ENCODE assay signal across 11 mouse cellular contexts in the genomic region with DNA sequence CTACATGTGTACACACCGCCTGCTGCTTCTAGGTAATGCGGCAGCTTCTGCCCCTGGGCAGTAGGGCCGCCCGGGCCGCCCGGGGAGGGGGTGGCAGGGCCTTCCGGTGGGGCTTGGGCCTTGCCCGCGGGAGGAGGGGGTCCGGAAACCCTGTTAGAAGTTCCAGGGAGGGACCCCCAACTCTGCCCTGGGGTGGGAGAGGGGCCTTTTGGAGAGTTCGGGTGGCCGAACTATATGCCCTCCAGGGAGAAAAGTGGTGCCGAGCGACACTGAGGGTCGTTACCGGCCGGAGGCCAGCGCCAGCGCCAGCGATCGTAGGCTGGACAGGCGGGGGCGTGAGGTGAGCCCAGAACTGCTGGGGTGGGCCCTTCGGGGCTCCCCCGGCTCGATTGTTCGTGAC. TPM values are rescaled to one million over a fixed set of nuclear protein-coding genes. Genes with fewer than 3 reads are reported as not detected.
DNase-seq lines count a peak whose midpoint lies in the region; ATAC-seq lines count a peak whose summit lies in the region.
"Had no signal": no experiment of that assay in that cellular context is flagged by ENCODE, and none has a peak within 500 bp of the region (broad histone marks: within the 10 kb centered on the region; RNA-seq: fewer than 3 reads in every experiment).

No protein-coding gene starts in this region.

- H3K27ac ChIP-seq in heart, embryonic 13.5 days (replicated peaks) = no peak overlapping the region
- no peak overlapping the region; the same call in 1 of the 2 replicates for H3K27ac ChIP-seq in embryonic facial prominence, embryonic 10.5 days (replicated peaks)
- H3K27ac ChIP-seq in hindbrain, embryonic 14.5 days = no peak overlapping the region
- H3K27ac ChIP-seq in midbrain, embryonic 13.5 days = no peak overlapping the region

- H3K4me2 ChIP-seq in heart, embryonic 13.5 days = peak overlapping the region; percentile 69
- H3K4me2 ChIP-seq in hindbrain, embryonic 14.5 days (replicated peaks) = peak overlapping the region; percentile 47
- H3K4me2 ChIP-seq in midbrain, embryonic 13.5 days (replicated peaks) = peak overlapping the region; percentile 51

- peaks cover 25% of the 10 kb centered on the region for H3K4me1 ChIP-seq in heart, embryonic 13.5 days
- H3K4me1 ChIP-seq in embryonic facial prominence, embryonic 10.5 days = peaks cover 44% of the 10 kb centered on the region
- H3K4me1 ChIP-seq in hindbrain, embryonic 14.5 days (replicated peaks; ENCODE audit: control insufficient read depth, insufficient read depth, low read length) = no peaks in the 10 kb centered on the region; the same call in 1 of the 2 replicates
- peaks cover 34% of the 10 kb centered on the region for H3K4me1 ChIP-seq in midbrain, embryonic 13.5 days (replicated peaks)

- peak overlapping the region; percentile 59 for H3K9ac ChIP-seq in heart, embryonic 13.5 days
- H3K9ac ChIP-seq in hindbrain, embryonic 14.5 days = no peak overlapping the region
- no peak overlapping the region for H3K9ac ChIP-seq in midbrain, embryonic 13.5 days (replicated peaks)

- H3K9me3 ChIP-seq in heart, embryonic 13.5 days = peaks cover 61% of the 10 kb centered on the region
- H3K9me3 ChIP-seq in embryonic facial prominence, embryonic 10.5 days = peaks cover 59% of the 10 kb centered on the region
- peaks cover 58% of the 10 kb centered on the region for H3K9me3 ChIP-seq in hindbrain, embryonic 14.5 days (ENCODE audit: control insufficient read depth, low read length)
- H3K9me3 ChIP-seq in midbrain, embryonic 13.5 days = peaks cover 54% of the 10 kb centered on the region

- no peak for DNase-seq in heart, postnatal 4 days
- DNase-seq in embryonic facial prominence, embryonic 10.5 days (ENCODE audit: low spot score) = no peak
- DNase-seq in hindbrain, embryonic 14.5 days (ENCODE audit: low spot score) = no peak
- DNase-seq in cerebellum, adult 9-10 months = no peak
- DNase-seq in right cerebral cortex, postnatal 4 days = no peak
- DNase-seq in retina, embryonic 14.5 days (ENCODE audit: low spot score) = no peak
- DNase-seq: embryo, embryonic 11 days; kidney, adult 18-20 months; thymus, adult 2 months had no signal

- peaks cover 47% of the 10 kb centered on the region for H3K27me3 ChIP-seq in heart, embryonic 13.5 days (replicated peaks)
- H3K27me3 ChIP-seq in embryonic facial prominence, embryonic 10.5 days (replicated peaks; ENCODE audit: low read depth, poor library complexity, severe bottlenecking) = peaks cover 44% of the 10 kb centered on the region
- peaks cover 41% of the 10 kb centered on the region for H3K27me3 ChIP-seq in hindbrain, embryonic 14.5 days (ENCODE audit: control insufficient read depth, insufficient read depth, low read length)
- peaks cover 44% of the 10 kb centered on the region for H3K27me3 ChIP-seq in midbrain, embryonic 13.5 days

- 43% methylated on average over 27 of the region's 27 CpGs for WGBS in heart, embryonic 13.5 days
- whole genome bisulfite sequencing in embryonic facial prominence, embryonic 10.5 days = 42% methylated on average over 27 of the region's 27 CpGs
- 55% methylated on average over 27 of the region's 27 CpGs for WGBS in hindbrain, embryonic 14.5 days
- 59% methylated on average over 27 of the region's 27 CpGs for WGBS in midbrain, embryonic 13.5 days

- peak overlapping the region; percentile 45 for H3K4me3 ChIP-seq in heart, embryonic 13.5 days
- peak overlapping the region; percentile 53 for H3K4me3 ChIP-seq in embryonic facial prominence, embryonic 10.5 days
- peak overlapping the region; percentile 25 for H3K4me3 ChIP-seq in hindbrain, embryonic 14.5 days (replicated peaks; ENCODE audit: low read length)
- peak overlapping the region; percentile 34 for H3K4me3 ChIP-seq in midbrain, embryonic 13.5 days (replicated peaks)

- no peaks in the 10 kb centered on the region for H3K36me3 ChIP-seq in heart, embryonic 13.5 days
- H3K36me3 ChIP-seq in embryonic facial prominence, embryonic 10.5 days (replicated peaks) = peaks cover 42% of the 10 kb centered on the region
- H3K36me3 ChIP-seq in hindbrain, embryonic 14.5 days (replicated peaks; ENCODE audit: control insufficient read depth, insufficient read depth) = no peaks in the 10 kb centered on the region
- no peaks in the 10 kb centered on the region for H3K36me3 ChIP-seq in midbrain, embryonic 13.5 days

- no peak for ATAC-seq in heart, embryonic 13.5 days (ENCODE audit: extremely low read depth, insufficient number of reproducible peaks, low FRiP score, low TSS enrichment)
- no peak for ATAC-seq in hindbrain, embryonic 14.5 days (ENCODE audit: low FRiP score)
- ATAC-seq in midbrain, embryonic 13.5 days = no peak

RNA-seq across cellular contexts. Expression of a gene that starts 16.1 kb away (rescaled TPM):
- polyA plus RNA-seq in heart, embryonic 13.5 days (2015; fragmentation: Nextera tagmentation; extraction: Ambion mirVana) = 1,244 and 1,252 TPM in 2 replicates
- 1,000 to 10,000 TPM; 1,794 to 1,822 TPM for total RNA-seq in heart, postnatal 4 days (2021)
- 1,270 and 1,303 TPM in 2 replicates for polyA plus RNA-seq in embryonic facial prominence, embryonic 10.5 days (2016; fragmentation: Nextera tagmentation; extraction: Ambion mirVana)
- polyA plus RNA-seq in hindbrain, embryonic 14.5 days (2014; fragmentation: Nextera tagmentation; extraction: Ambion mirVana) = 1,800 and 1,897 TPM in 2 replicates
- 1,084 and 1,205 TPM in 2 replicates for polyA plus RNA-seq in midbrain, embryonic 13.5 days (2015; fragmentation: Nextera tagmentation; extraction: Ambion mirVana)

RNA-seq across cellular contexts. Expression of a gene that starts 46.3 kb away (rescaled TPM):
- polyA plus RNA-seq in heart, embryonic 13.5 days (2015; fragmentation: Nextera tagmentation; extraction: Ambion mirVana) = 16.0 and 26.6 TPM in 2 replicates
- total RNA-seq in heart, postnatal 4 days (2021) = 1 to 10 TPM; 2.2 to 3.4 TPM
- 11.9 and 14.6 TPM in 2 replicates for polyA plus RNA-seq in embryonic facial prominence, embryonic 10.5 days (2016; fragmentation: Nextera tagmentation; extraction: Ambion mirVana)
- polyA plus RNA-seq in hindbrain, embryonic 14.5 days (2014; fragmentation: Nextera tagmentation; extraction: Ambion mirVana) = 8.6 and 10.9 TPM in 2 replicates
- polyA plus RNA-seq in midbrain, embryonic 13.5 days (2015; fragmentation: Nextera tagmentation; extraction: Ambion mirVana) = 8.8 and 10.5 TPM in 2 replicates
